Mouse (Mus musculus) MEL (cell line): Measurements from ENCODE around the gene Pnmal1.

Experiments
- CHD1 ChIP-seq: IDR thresholded peaks from 2 replicates; pipeline ENCODE4 v1.6.1; 2012; ENCODE audit warnings: low read depth, mild to moderate bottlenecking, inconsistent platforms, low read length, improper control_type of control experiment
- CTCF ChIP-seq, 3 experiments: IDR thresholded peaks in 2 of 3; conservative IDR thresholded peaks in 1 of 3; 2 replicates each; pipeline ENCODE4 v1.5.1; 2011 to 2012; ENCODE audit warnings: low read length in 3 of 3, low read depth in 2 of 3, mild to moderate bottlenecking in 2 of 3, improper control_type of control experiment in 1 of 3, inconsistent platforms in 1 of 3, mixed read lengths in 1 of 3, moderate library complexity in 1 of 3; ENCODE audit not compliant: control insufficient read depth in 1 of 3, insufficient read depth in 1 of 3, poor library complexity in 1 of 3, severe bottlenecking in 1 of 3
- EP300 ChIP-seq, 2 experiments: IDR thresholded peaks; 2 replicates each; pipeline ENCODE4 v1.6.1; 2011; ENCODE audit warnings: improper control_type of control experiment in 2 of 2, low read length in 2 of 2, low read depth in 1 of 2, mild to moderate bottlenecking in 1 of 2
- GATA1 ChIP-seq: IDR thresholded peaks from 2 replicates; pipeline ENCODE4 v1.6.1; 2011; ENCODE audit warnings: low read depth, low read length, improper control_type of control experiment
- HCFC1 ChIP-seq: IDR thresholded peaks from 2 replicates; pipeline ENCODE4 v1.6.1; 2012; ENCODE audit warnings: low read depth, mild to moderate bottlenecking, inconsistent platforms, low read length, improper control_type of control experiment, moderate library complexity
- KAT2A ChIP-seq: conservative IDR thresholded peaks from 2 replicates; pipeline ENCODE4 v1.6.1; 2012; ENCODE audit warnings: low read depth, low read length, improper control_type of control experiment, inconsistent platforms
- POLR2A ChIP-seq, 2 experiments: IDR thresholded peaks; 2 replicates each; pipeline ENCODE4 v1.6.1; 2011 to 2012; ENCODE audit warnings: low read length in 2 of 2, mild to moderate bottlenecking in 2 of 2, control low read depth in 1 of 2, improper control_type of control experiment in 1 of 2, low read depth in 1 of 2, moderate library complexity in 1 of 2; ENCODE audit not compliant: control insufficient read depth in 1 of 2, insufficient read depth in 1 of 2, poor library complexity in 1 of 2
- POLR2AphosphoS2 ChIP-seq: IDR thresholded peaks from 2 replicates; pipeline ENCODE4 v1.6.1; 2011; ENCODE audit warnings: low read length, improper control_type of control experiment
- RCOR1 ChIP-seq: IDR thresholded peaks from 2 replicates; pipeline ENCODE4 v1.6.1; 2012; ENCODE audit warnings: low read depth, mild to moderate bottlenecking, inconsistent platforms, low read length, improper control_type of control experiment
- SMC3 ChIP-seq: IDR thresholded peaks from 2 replicates; pipeline ENCODE4 v1.6.1; 2011; ENCODE audit warnings: low read depth, low read length, improper control_type of control experiment
- UBTF ChIP-seq: IDR thresholded peaks from 2 replicates; pipeline ENCODE4 v1.6.1; 2012; ENCODE audit warnings: low read depth, mild to moderate bottlenecking, inconsistent platforms, low read length, improper control_type of control experiment, moderate library complexity, borderline replicate concordance; ENCODE audit not compliant: insufficient read depth
- ZC3H11A ChIP-seq: IDR thresholded peaks from 2 replicates; pipeline ENCODE4 v1.6.1; 2012; ENCODE audit warnings: low read depth, mild to moderate bottlenecking, inconsistent platforms, low read length, improper control_type of control experiment
- ZMIZ1 ChIP-seq: IDR thresholded peaks from 2 replicates; pipeline ENCODE4 v1.6.1; 2012; ENCODE audit warnings: low read depth, mild to moderate bottlenecking, inconsistent platforms, low read length, improper control_type of control experiment, moderate library complexity

DNA sequence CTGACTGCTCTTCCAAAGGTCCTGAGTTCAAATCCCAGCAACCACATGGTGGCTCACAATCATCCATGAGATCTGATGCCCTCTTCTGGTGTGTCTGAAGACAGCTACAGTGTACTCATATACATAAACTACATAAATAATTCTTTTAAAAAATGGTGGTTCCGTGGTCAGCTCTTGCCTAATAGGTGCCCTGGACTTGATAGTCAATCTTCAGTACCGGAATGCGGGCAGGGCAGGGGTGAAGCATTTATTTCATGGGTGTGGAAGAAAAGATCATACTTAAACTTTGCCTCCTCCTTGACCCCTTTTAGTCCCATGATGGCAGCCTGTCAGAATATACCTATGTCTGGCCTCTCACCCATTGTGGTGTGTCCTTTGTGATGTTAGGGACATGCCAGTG is 47.6 kb upstream of the Pnmal1 start:
- TF ChIP-seq CTCF (IDR thresholded peaks at IDR 0.05 in 2 of 3, conservative IDR thresholded peaks at IDR 0.05 in 1 of 3; ENCODE audit: control insufficient read depth in 1 of 3, insufficient read depth in 1 of 3, low read depth in 2 of 3, low read length in 3 of 3, poor library complexity in 1 of 3, severe bottlenecking in 1 of 3) (no peak; a peak in 1 of 6 replicates), UBTF (no peak), ZMIZ1 (no peak), GATA1 (no peak), ZC3H11A (no peak), POLR2A (IDR thresholded peaks at IDR 0.05; ENCODE audit: control insufficient read depth in 1 of 2, insufficient read depth in 1 of 2, low read depth in 1 of 2, low read length in 2 of 2, poor library complexity in 1 of 2) (no peak), SMC3 (no peak), EP300 (IDR thresholded peaks at IDR 0.05; ENCODE audit: low read depth in 1 of 2, low read length in 2 of 2) (no peak), KAT2A (no peak), POLR2AphosphoS2 (no peak), HCFC1 (no peak), RCOR1 (no peak), CHD1 (no peak)
